Mouse (Mus musculus): ENCODE measurements around the gene Urb1. TPM values are rescaled to one million over a fixed set of nuclear protein-coding genes. Genes with fewer than 3 reads are reported as not detected.
"Not testable (repeated sequence)": the region's sequence is repeated elsewhere in the genome, so short reads cannot be mapped to it uniquely, and the experiment has no call there.

The Urb1 gene
- polyA plus RNA-seq, 1 experiment from 2014 or later: 8.1 TPM

GRCm38 (mm10) chr16:90826457-90826856 lies 16.2 kb upstream of the Urb1 start, which contains the start of gene Eva1c:
Eva1c (plus strand) TSS chr16:90826719.
- no peak within 1 kb of the TSS for H3K9ac ChIP-seq (ENCODE audit: low read length)
- no peak within 1 kb of the TSS for H3K27ac ChIP-seq (ENCODE audit: low read length)
- H3K27me3 ChIP-seq (ENCODE audit: control insufficient read depth, insufficient read depth, low read depth, low read length): peaks cover 3% of the 10 kb centered on the region
- ATAC-seq (ENCODE audit: low read depth): no peak
- H3K36me3 ChIP-seq (ENCODE audit: control insufficient read depth, insufficient read depth, low read length): no peaks in the 10 kb centered on the region
- no peak within 1 kb of the TSS for H3K4me2 ChIP-seq (ENCODE audit: low read depth, low read length)
- H3K9me3 ChIP-seq (ENCODE audit: control insufficient read depth, low read length): no peaks in the 10 kb centered on the region
- no peak within 1 kb of the TSS for H3K4me3 ChIP-seq (ENCODE audit: low read length)
- 60% methylated on average over 7 of the region's 7 CpGs for WGBS
- peaks cover 13% of the 10 kb centered on the region for H3K4me1 ChIP-seq (replicated peaks; ENCODE audit: control insufficient read depth, insufficient read depth, low read length)

GRCm38 (mm10) chr16:90826041-90826440 lies 15.8 kb upstream of the Urb1 start:
- Histone ChIP-seq H3K4me2 (ENCODE audit: low read depth, low read length) (no peak overlapping the region), H3K27me3 (ENCODE audit: control insufficient read depth, insufficient read depth, low read depth, low read length) (no peaks in the 10 kb centered on the region; the same call in none of the 2 replicates), H3K4me3 (ENCODE audit: low read length) (no peak overlapping the region), H3K36me3 (ENCODE audit: control insufficient read depth, insufficient read depth, low read length) (no peaks in the 10 kb centered on the region), H3K9me3 (ENCODE audit: control insufficient read depth, low read length) (no peaks in the 10 kb centered on the region), H3K27ac (ENCODE audit: low read length) (no peak overlapping the region), H3K4me1 (replicated peaks; ENCODE audit: control insufficient read depth, insufficient read depth, low read length) (peaks cover 9% of the 10 kb centered on the region), H3K9ac (ENCODE audit: low read length) (no peak overlapping the region)
- 78% methylated on average over 5 of the region's 5 CpGs for WGBS
- ATAC-seq (ENCODE audit: low read depth): no peak

- H3K4me1 ChIP-seq (replicated peaks; ENCODE audit: control insufficient read depth, insufficient read depth, low read length); H3K4me2 ChIP-seq (ENCODE audit: low read depth, low read length); H3K9me3 ChIP-seq (ENCODE audit: control insufficient read depth, low read length); ATAC-seq (ENCODE audit: low read depth); H3K36me3 ChIP-seq (ENCODE audit: control insufficient read depth, insufficient read depth, low read length); H3K4me3 ChIP-seq (ENCODE audit: low read length); H3K9ac ChIP-seq (ENCODE audit: low read length); H3K27ac ChIP-seq (ENCODE audit: low read length); H3K27me3 ChIP-seq (ENCODE audit: control insufficient read depth, insufficient read depth, low read depth, low read length): not testable (repeated sequence)
- 57% methylated on average over 4 of the region's 4 CpGs for WGBS
Measured at GRCm38 (mm10) chr16:90823986-90824385, 13.8 kb upstream of the Urb1 start.

DNA sequence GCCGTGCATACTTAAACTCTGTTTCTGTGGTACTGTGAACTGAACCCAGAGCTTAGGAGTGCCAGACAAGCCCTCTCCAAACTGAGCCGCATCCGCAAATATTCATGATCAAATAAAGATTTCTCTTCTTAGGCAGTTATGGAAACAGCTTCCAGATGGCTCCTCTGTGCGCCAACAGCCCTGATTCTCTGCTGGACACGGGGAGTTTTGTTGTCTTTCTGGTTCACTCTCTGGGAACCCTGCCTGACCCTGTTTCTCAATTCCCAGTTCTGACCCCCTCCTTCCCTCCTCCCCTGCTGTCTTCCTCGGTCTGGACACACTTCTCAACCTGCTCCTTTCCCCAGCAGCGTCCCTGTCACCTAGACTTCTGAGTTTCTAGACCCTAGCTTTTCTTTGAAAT lies 12.8 kb upstream of the Urb1 start:
- Histone ChIP-seq H3K4me3 (ENCODE audit: low read length) (no peak overlapping the region), H3K4me1 (replicated peaks; ENCODE audit: control insufficient read depth, insufficient read depth, low read length) (no peaks in the 10 kb centered on the region), H3K9ac (ENCODE audit: low read length) (no peak overlapping the region), H3K27ac (ENCODE audit: low read length) (no peak overlapping the region), H3K4me2 (ENCODE audit: low read depth, low read length) (no peak overlapping the region), H3K9me3 (ENCODE audit: control insufficient read depth, low read length) (no peaks in the 10 kb centered on the region), H3K36me3 (ENCODE audit: control insufficient read depth, insufficient read depth, low read length) (no peaks in the 10 kb centered on the region), H3K27me3 (ENCODE audit: control insufficient read depth, insufficient read depth, low read depth, low read length) (no peaks in the 10 kb centered on the region)
- no peak for ATAC-seq (ENCODE audit: low read depth)
- WGBS: 53% methylated on average over 7 of the region's 7 CpGs

DNA sequence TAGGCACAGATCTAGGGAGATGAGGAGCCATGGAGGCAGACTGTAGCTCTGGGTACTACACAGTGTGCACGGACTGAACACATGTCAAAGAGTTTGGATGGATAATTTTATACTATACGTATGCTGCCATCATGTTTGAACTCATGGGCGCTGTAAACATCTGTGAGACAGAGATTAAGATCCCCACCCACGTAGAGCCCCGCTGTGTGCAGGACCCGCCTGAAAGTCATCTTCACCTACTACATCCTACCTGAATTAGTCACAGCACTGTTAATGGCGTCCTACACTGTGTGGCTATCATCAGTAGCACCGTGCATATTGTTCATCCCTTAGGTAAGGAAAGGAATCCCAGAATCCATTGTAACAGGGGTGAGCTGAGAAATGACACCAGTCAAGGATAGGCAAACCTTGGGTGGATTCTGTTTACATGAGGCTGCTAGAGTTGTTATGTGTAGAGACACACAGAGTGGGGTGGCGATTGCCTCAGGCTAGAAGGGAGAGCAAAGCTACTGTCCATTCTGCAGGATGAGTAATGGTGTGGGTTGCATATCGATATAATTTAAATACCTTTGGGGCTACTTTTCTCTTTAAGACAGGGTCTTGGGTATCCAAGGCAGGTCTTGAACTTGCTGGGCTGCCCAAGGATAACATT lies 12.2 kb upstream of the Urb1 start:
- H3K9ac ChIP-seq (ENCODE audit: low read length): no peak overlapping the region
- H3K4me3 ChIP-seq (ENCODE audit: low read length): no peak overlapping the region
- H3K36me3 ChIP-seq (ENCODE audit: control insufficient read depth, insufficient read depth, low read length): no peaks in the 10 kb centered on the region
- H3K4me1 ChIP-seq (replicated peaks; ENCODE audit: control insufficient read depth, insufficient read depth, low read length): no peaks in the 10 kb centered on the region
- no peaks in the 10 kb centered on the region for H3K9me3 ChIP-seq (ENCODE audit: control insufficient read depth, low read length)
- 85% methylated on average over 10 of the region's 10 CpGs for WGBS
- H3K27ac ChIP-seq (ENCODE audit: low read length): no peak overlapping the region
- H3K4me2 ChIP-seq (ENCODE audit: low read depth, low read length): no peak overlapping the region
- ATAC-seq (ENCODE audit: low read depth): no peak
- no peaks in the 10 kb centered on the region for H3K27me3 ChIP-seq (ENCODE audit: control insufficient read depth, insufficient read depth, low read depth, low read length)

DNA sequence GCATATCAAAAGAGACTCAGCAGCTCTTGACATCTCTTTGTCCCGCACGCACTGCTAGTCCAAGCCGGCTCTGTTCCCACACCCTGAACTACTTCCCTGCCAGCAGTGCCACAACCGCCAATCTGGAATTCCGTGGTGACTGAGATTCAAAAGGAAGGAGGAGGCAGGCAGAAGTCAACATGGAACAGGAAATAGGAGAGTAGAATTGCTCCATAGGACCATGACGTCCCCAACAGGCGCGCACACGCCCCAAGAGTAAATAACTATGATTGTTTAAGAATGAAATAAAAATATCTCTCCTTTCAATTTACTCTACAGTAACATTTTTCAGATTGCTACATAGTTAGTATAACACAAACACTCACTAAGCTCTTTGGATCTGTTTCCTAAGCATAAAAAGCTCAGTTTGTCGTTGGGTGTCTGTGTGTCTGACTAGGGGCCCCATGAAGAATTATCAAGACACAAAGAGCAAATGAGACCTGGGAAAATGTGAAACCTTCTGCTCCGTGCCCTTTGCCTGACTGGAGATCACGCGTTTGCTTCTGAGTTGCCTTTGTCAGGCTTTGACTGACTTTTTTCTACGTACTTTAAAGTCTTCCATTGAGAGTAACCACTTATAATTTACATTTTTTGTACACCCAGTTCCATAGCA lies 11.0 kb upstream of the Urb1 start:
- WGBS: 68% methylated on average over 14 of the region's 14 CpGs
- H3K4me1 ChIP-seq (replicated peaks; ENCODE audit: control insufficient read depth, insufficient read depth, low read length): no peaks in the 10 kb centered on the region
- H3K27ac ChIP-seq (ENCODE audit: low read length): 0 out of 2 replicates have a peak overlapping the region, but pooled peaks have one; percentile 3
- no peak overlapping the region for H3K4me3 ChIP-seq (ENCODE audit: low read length)
- no peaks in the 10 kb centered on the region for H3K27me3 ChIP-seq (ENCODE audit: control insufficient read depth, insufficient read depth, low read depth, low read length)
- no peaks in the 10 kb centered on the region for H3K9me3 ChIP-seq (ENCODE audit: control insufficient read depth, low read length)
- H3K4me2 ChIP-seq (ENCODE audit: low read depth, low read length): no peak overlapping the region
- peak; percentile 54 for ATAC-seq (ENCODE audit: low read depth)
- H3K36me3 ChIP-seq (ENCODE audit: control insufficient read depth, insufficient read depth, low read length): no peaks in the 10 kb centered on the region
- H3K9ac ChIP-seq (ENCODE audit: low read length): no peak overlapping the region

GRCm38 (mm10) chr16:90820326-90820725 lies 10.1 kb upstream of the Urb1 start:
- H3K4me2 ChIP-seq (ENCODE audit: low read depth, low read length): no peak overlapping the region
- H3K9me3 ChIP-seq (ENCODE audit: control insufficient read depth, low read length): no peaks in the 10 kb centered on the region
- H3K27me3 ChIP-seq (ENCODE audit: control insufficient read depth, insufficient read depth, low read depth, low read length): no peaks in the 10 kb centered on the region
- no peaks in the 10 kb centered on the region for H3K36me3 ChIP-seq (ENCODE audit: control insufficient read depth, insufficient read depth, low read length)
- no peak overlapping the region for H3K4me3 ChIP-seq (ENCODE audit: low read length)
- H3K27ac ChIP-seq (ENCODE audit: low read length): no peak overlapping the region
- H3K4me1 ChIP-seq (replicated peaks; ENCODE audit: control insufficient read depth, insufficient read depth, low read length): no peaks in the 10 kb centered on the region
- ATAC-seq (ENCODE audit: low read depth): no peak
- H3K9ac ChIP-seq (ENCODE audit: low read length): no peak overlapping the region
- 65% methylated on average over 6 of the region's 6 CpGs for WGBS

- 68% methylated on average over 5 of the region's 5 CpGs for WGBS
- H3K36me3 ChIP-seq (ENCODE audit: control insufficient read depth, insufficient read depth, low read length): no peaks in the 10 kb centered on the region
- H3K9me3 ChIP-seq (ENCODE audit: control insufficient read depth, low read length): no peaks in the 10 kb centered on the region
- H3K4me3 ChIP-seq (ENCODE audit: low read length): no peak overlapping the region
- H3K4me1 ChIP-seq (replicated peaks; ENCODE audit: control insufficient read depth, insufficient read depth, low read length): peaks cover 7% of the 10 kb centered on the region
- H3K9ac ChIP-seq (ENCODE audit: low read length): no peak overlapping the region
- no peak overlapping the region for H3K27ac ChIP-seq (ENCODE audit: low read length)
- H3K4me2 ChIP-seq (ENCODE audit: low read depth, low read length): no peak overlapping the region
- ATAC-seq (ENCODE audit: low read depth): no peak
- H3K27me3 ChIP-seq (ENCODE audit: control insufficient read depth, insufficient read depth, low read depth, low read length): no peaks in the 10 kb centered on the region
Measured at GRCm38 (mm10) chr16:90812086-90812485, 1.9 kb upstream of the Urb1 start.

DNA sequence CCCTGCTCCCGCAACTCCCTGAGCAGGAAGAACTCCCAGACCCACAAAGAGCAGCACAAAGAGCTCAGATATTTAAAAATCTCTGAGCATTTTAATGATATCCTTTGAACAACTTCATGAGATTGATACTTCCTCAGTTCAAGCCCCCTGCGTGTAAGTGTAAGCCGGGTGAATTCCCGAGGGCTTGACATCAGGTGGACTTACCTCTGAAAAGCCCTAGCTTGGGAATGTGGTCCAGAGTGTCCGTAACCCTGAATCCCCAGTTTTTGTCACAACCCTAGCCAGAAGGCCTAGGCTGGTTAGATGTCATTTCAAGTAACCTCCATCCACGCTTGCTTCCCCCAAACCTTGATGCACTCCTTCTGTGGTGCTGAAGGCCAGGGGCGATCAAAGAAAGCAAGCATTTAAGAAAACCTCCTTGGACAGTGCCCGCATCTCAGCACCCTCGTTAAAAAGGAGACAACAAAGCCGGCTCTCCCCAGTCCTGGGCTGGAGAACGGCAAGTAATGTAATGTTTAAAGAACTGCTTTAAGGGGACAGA lies 573 bp upstream of the Urb1 start:
- H3K4me2 ChIP-seq (ENCODE audit: low read depth, low read length): peak overlapping the region; percentile 68
- peak overlapping the region; percentile 69 for H3K27ac ChIP-seq (ENCODE audit: low read length)
- peak; percentile 4 for ATAC-seq (ENCODE audit: low read depth)
- H3K4me3 ChIP-seq (ENCODE audit: low read length): peak overlapping the region; percentile 73
- H3K4me1 ChIP-seq (replicated peaks; ENCODE audit: control insufficient read depth, insufficient read depth, low read length): peaks cover 7% of the 10 kb centered on the region
- 38% methylated on average over 11 of the region's 11 CpGs for WGBS
- no peaks in the 10 kb centered on the region for H3K9me3 ChIP-seq (ENCODE audit: control insufficient read depth, low read length)
- H3K27me3 ChIP-seq (ENCODE audit: control insufficient read depth, insufficient read depth, low read depth, low read length): no peaks in the 10 kb centered on the region
- H3K9ac ChIP-seq (ENCODE audit: low read length): peak overlapping the region; percentile 63
- no peaks in the 10 kb centered on the region for H3K36me3 ChIP-seq (ENCODE audit: control insufficient read depth, insufficient read depth, low read length)

All from lung, embryonic 16.5 days (tissue).